Mouse (Mus musculus) olfactory bulb, adult 2 months (tissue): Measurements from ENCODE around the gene Dock6.

Source experiments
- CTCF ChIP-seq: fragments of 200-500 bp; IDR thresholded peaks from 2 replicates; pipeline ENCODE4 v1.5.1; 2012; ENCODE audit warnings: low read depth, mild to moderate bottlenecking, low read length, moderate library complexity; ENCODE audit not compliant: insufficient read depth
- POLR2A ChIP-seq: fragments of 200-500 bp; IDR thresholded peaks from 2 replicates; pipeline ENCODE4 v1.6.1; 2012; ENCODE audit warnings: mild to moderate bottlenecking, low read depth, low read length, moderate library complexity; ENCODE audit not compliant: insufficient read depth

DNA sequence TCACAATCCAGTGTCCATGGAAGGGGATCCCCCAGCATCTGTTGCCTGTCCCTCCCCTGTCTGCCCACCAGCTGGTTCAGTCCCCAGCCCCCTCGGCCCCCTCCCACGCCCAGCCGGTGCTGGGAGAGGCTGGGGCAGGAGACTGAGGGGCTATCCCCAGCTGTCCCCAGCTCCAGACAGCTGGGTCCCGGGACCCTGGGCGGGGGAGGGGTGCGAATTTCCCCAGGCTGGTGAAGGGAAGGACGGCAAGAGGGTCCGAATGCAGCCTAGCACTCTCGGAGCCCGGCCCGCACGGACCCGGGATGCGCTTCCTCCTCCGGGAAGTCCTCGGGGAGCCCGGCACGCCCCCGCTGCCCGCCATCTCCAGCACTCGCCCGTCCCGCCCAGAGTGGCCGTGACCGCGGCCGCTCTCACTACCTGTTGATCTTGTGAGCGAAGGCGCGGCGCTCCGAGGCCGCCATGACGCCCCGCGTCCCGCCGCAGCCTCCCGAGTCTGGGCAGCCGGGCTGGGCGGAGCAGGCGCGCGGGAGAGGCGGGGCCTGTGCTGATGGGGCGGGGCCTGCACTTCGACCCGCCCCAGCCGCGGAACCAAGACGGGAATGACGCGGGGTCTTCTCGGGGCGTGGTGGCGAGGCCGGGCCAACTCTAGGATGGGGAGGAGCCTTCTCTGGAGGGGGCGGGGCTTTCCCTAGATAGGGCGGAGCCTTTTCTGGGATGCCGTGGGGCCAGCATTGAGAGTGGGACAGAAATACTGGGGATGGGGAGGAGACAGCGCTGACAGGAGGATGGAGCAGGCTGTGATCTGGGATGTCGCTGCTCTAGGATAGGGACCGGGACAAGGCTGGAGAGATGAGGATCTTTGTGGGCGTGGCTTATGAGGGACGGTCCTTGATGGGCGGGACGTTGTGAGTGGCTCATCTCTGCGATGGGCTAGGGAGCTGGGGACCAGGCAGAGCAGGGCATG is at the start of gene Dock6:
- TF ChIP-seq CTCF = no peak
- peak; percentile 25; the same call in 1 of the 2 replicates for TF ChIP-seq POLR2A
